Mouse (Mus musculus): ENCODE data around the gene Cyp4v3.

- TF ChIP-seq POLR2A (IDR thresholded peaks at IDR 0.05; ENCODE audit: borderline replicate concordance, extremely low read depth, low read depth, low read length) (no peak), CTCF (IDR thresholded peaks at IDR 0.05; ENCODE audit: insufficient read depth, low read length) (no peak)
Observed at GRCm38 (mm10) chr8:45261920-45262319, 71.1 kb downstream of the Cyp4v3 start, which contains the start of gene F11.

Data from lung, adult 2 months (tissue).